Mouse (Mus musculus) cerebral cortex, adult 2 months (tissue): ENCODE results near the gene Rfx3.

Experiments used
- WGBS: fragments of 180-500 bp; shearing (Covaris S2); methylation state at CpG from one replicate; pipeline ENCODE4 v1.1.7; 2018; 5-methylcytosine and 5-hydroxymethylcytosine counted together

Rfx3 gene

GRCm38 (mm10) chr19:27905172-27905571, 105.8 kb downstream of the Rfx3 start:
- WGBS, result 33% methylated on average over 1 of the region's 1 CpGs

GRCm38 (mm10) chr19:27904655-27905054, 106.3 kb downstream of the Rfx3 start:
- 51% methylated on average over 2 of the region's 2 CpGs for WGBS

GRCm38 (mm10) chr19:27904209-27904608, 106.8 kb downstream of the Rfx3 start:
- 55% methylated on average over 4 of the region's 4 CpGs for WGBS

- 91% methylated on average over 9 of the region's 9 CpGs for WGBS
Measured at GRCm38 (mm10) chr19:27902601-27903000, 108.4 kb downstream of the Rfx3 start.

- WGBS, result 85% methylated on average over 6 of the region's 6 CpGs
Measured at GRCm38 (mm10) chr19:27901693-27902092, 109.3 kb downstream of the Rfx3 start.

- WGBS, result 92% methylated on average over 3 of the region's 3 CpGs
Measured at GRCm38 (mm10) chr19:27884520-27884919, 126.4 kb downstream of the Rfx3 start.

- WGBS, result 67% methylated on average over 2 of the region's 2 CpGs
Measured at GRCm38 (mm10) chr19:27877429-27877828, 133.5 kb downstream of the Rfx3 start.

- 85% methylated on average over 3 of the region's 3 CpGs for whole genome bisulfite sequencing
Measured at GRCm38 (mm10) chr19:27870794-27871193, 140.2 kb downstream of the Rfx3 start.

GRCm38 (mm10) chr19:27848946-27849345, 162.0 kb downstream of the Rfx3 start:
- WGBS, result 92% methylated on average over 1 of the region's 1 CpGs

GRCm38 (mm10) chr19:27847055-27847454, 163.9 kb downstream of the Rfx3 start:
- WGBS, result 47% methylated on average over 4 of the region's 4 CpGs

GRCm38 (mm10) chr19:27838635-27839034, 172.3 kb downstream of the Rfx3 start:
- 56% methylated on average over 3 of the region's 3 CpGs for WGBS

- 85% methylated on average over 4 of the region's 4 CpGs for whole genome bisulfite sequencing
Measured at GRCm38 (mm10) chr19:27838041-27838440, 172.9 kb downstream of the Rfx3 start.

GRCm38 (mm10) chr19:27832448-27832847, 178.5 kb downstream of the Rfx3 start:
- 64% methylated on average over 1 of the region's 1 CpGs for WGBS

- WGBS, result 21% methylated on average over 1 of the region's 1 CpGs
Measured at GRCm38 (mm10) chr19:27828316-27828715, 182.7 kb downstream of the Rfx3 start.

- WGBS, result 65% methylated on average over 4 of the region's 4 CpGs
Measured at GRCm38 (mm10) chr19:27780030-27780429, 230.9 kb downstream of the Rfx3 start.

- WGBS, result 75% methylated on average over 8 of the region's 8 CpGs
Measured at GRCm38 (mm10) chr19:27770716-27771265, 240.2 kb downstream of the Rfx3 start.

- WGBS, result 46% methylated on average over 17 of the region's 17 CpGs
Measured at GRCm38 (mm10) chr19:27768444-27768843, 242.5 kb downstream of the Rfx3 start.

- WGBS, result 85% methylated on average over 9 of the region's 9 CpGs
Measured at GRCm38 (mm10) chr19:27760309-27760708, 250.7 kb downstream of the Rfx3 start.

- WGBS, result 45% methylated on average over 8 of the region's 8 CpGs
Measured at GRCm38 (mm10) chr19:27759347-27759746, 251.6 kb downstream of the Rfx3 start.

GRCm38 (mm10) chr19:27747301-27747700, 263.7 kb downstream of the Rfx3 start:
- 93% methylated on average over 1 of the region's 1 CpGs for WGBS

GRCm38 (mm10) chr19:27738908-27739307, 272.1 kb downstream of the Rfx3 start:
- 84% methylated on average over 8 of the region's 8 CpGs for WGBS

- WGBS, result 90% methylated on average over 2 of the region's 2 CpGs
Measured at GRCm38 (mm10) chr19:27736571-27736970, 274.4 kb downstream of the Rfx3 start.

GRCm38 (mm10) chr19:27718931-27719330, 292.0 kb downstream of the Rfx3 start:
- 80% methylated on average over 11 of the region's 11 CpGs for WGBS
